Mouse (Mus musculus) CH12.LX (cell line): ENCODE measurements at regions not wholly inside any gene's neighbourhood (a gene's known extent, or its start where the extent isn't known, plus 50 kb on each side); places are given as distances from the start of the nearest gene placed in this dataset.

ENCODE experiments used
- CTCF ChIP-seq, 2 experiments: IDR thresholded peaks in 1 of 2; conservative IDR thresholded peaks in 1 of 2; 2 replicates each; pipeline ENCODE4 v1.5.1; 2011 to 2012; ENCODE audit warnings: low read depth in 2 of 2, low read length in 2 of 2, improper control_type of control experiment in 1 of 2, inconsistent platforms in 1 of 2, mild to moderate bottlenecking in 1 of 2, moderate library complexity in 1 of 2
- E2F4 ChIP-seq: IDR thresholded peaks from 2 replicates; pipeline ENCODE4 v1.6.1; 2011; ENCODE audit warnings: low read depth, low read length, improper control_type of control experiment; ENCODE audit not compliant: insufficient replicate concordance
- HCFC1 ChIP-seq: IDR thresholded peaks from 2 replicates; pipeline ENCODE4 v1.6.1; 2012; ENCODE audit warnings: low read depth, mild to moderate bottlenecking, inconsistent platforms, low read length, improper control_type of control experiment
- IRF4 ChIP-seq: IDR thresholded peaks from 2 replicates; pipeline ENCODE4 v1.6.1; 2014; ENCODE audit warnings: low read depth, mild to moderate bottlenecking, inconsistent platforms, low read length, improper control_type of control experiment
- MAFK ChIP-seq: IDR thresholded peaks from 2 replicates; pipeline ENCODE4 v1.6.1; 2011; ENCODE audit warnings: low read length, improper control_type of control experiment; ENCODE audit not compliant: insufficient replicate concordance
- MEF2A ChIP-seq: IDR thresholded peaks from 2 replicates; pipeline ENCODE4 v1.6.1; 2014; ENCODE audit warnings: low read depth, mild to moderate bottlenecking, inconsistent platforms, low read length, improper control_type of control experiment, borderline replicate concordance
- NELFE ChIP-seq: IDR thresholded peaks from 2 replicates; pipeline ENCODE4 v1.6.1; 2011; ENCODE audit warnings: low read depth, low read length, improper control_type of control experiment
- POLR2A ChIP-seq: IDR thresholded peaks from 2 replicates; pipeline ENCODE4 v1.6.1; 2011; ENCODE audit warnings: low read depth, mild to moderate bottlenecking, improper control_type of control experiment, low read length
- POLR2AphosphoS2 ChIP-seq: IDR thresholded peaks from 2 replicates; pipeline ENCODE4 v1.6.1; 2011; ENCODE audit warnings: low read depth, low read length, improper control_type of control experiment
- RAD21 ChIP-seq: IDR thresholded peaks from 2 replicates; pipeline ENCODE4 v1.6.1; 2011; ENCODE audit warnings: low read depth, mild to moderate bottlenecking, low read length, improper control_type of control experiment, moderate library complexity
- RCOR1 ChIP-seq: conservative IDR thresholded peaks from 2 replicates; pipeline ENCODE4 v1.6.1; 2012; ENCODE audit warnings: low read depth, mild to moderate bottlenecking, inconsistent platforms, low read length, improper control_type of control experiment
- SMC3 ChIP-seq: IDR thresholded peaks from 2 replicates; pipeline ENCODE4 v1.6.1; 2011; ENCODE audit warnings: low read depth, low read length, improper control_type of control experiment
- TCF12 ChIP-seq: IDR thresholded peaks from 2 replicates; pipeline ENCODE4 v1.6.1; 2014; ENCODE audit warnings: low read depth, mild to moderate bottlenecking, inconsistent platforms, low read length, improper control_type of control experiment
- ZNF384 ChIP-seq: IDR thresholded peaks from 2 replicates; pipeline ENCODE4 v1.6.1; 2012; ENCODE audit warnings: low read depth, low read length, improper control_type of control experiment, inconsistent platforms

DNA sequence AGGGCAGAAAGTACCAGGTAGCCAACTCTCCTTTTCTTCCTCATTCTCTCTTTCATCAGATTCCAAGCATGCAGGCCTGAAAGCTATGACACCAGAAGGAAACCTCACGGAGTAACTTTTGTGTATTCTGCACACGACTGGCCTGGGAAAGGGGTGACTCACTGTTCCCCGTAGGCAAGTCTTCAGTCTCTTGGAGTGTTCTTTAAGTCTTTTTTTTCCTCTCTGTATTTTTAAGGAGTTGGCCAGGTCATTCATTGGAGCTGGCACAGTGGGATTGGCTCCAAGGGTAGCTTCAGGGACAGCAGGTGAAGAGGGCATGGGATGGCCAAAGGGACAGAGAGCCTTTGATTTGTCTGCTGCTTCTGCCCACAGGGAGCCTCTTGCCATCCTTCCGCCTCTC, 163.3 kb upstream of the Bmper start:
- TF ChIP-seq POLR2A (no peak), NELFE (no peak), ZNF384 (no peak), HCFC1 (no peak), CTCF (conservative IDR thresholded peaks at IDR 0.05 in 1 of 2, IDR thresholded peaks at IDR 0.05 in 1 of 2; ENCODE audit: low read depth in 2 of 2, low read length in 2 of 2) (no peak), MEF2A (no peak), RCOR1 (no peak), TCF12 (no peak), RAD21 (no peak), POLR2AphosphoS2 (no peak), IRF4 (no peak), MAFK (no peak), SMC3 (no peak), E2F4 (no peak)
